Mouse (Mus musculus): ENCODE data around the gene Tacc3.

The Tacc3 gene

GRCm38 (mm10) chr5:33694461-33694847 lies 36.5 kb downstream of the Tacc3 start:
- no peak for DNase-seq (ENCODE audit: low read depth in 1 of 2, low spot score in 2 of 2)

- no peak for DNase-seq (ENCODE audit: low read depth in 1 of 2, low spot score in 2 of 2)
Measured at GRCm38 (mm10) chr5:33694848-33695717, 37.2 kb downstream of the Tacc3 start.

GRCm38 (mm10) chr5:33695718-33696121 lies 37.8 kb downstream of the Tacc3 start:
- no peak for DNase-seq (ENCODE audit: low read depth in 1 of 2, low spot score in 2 of 2)

GRCm38 (mm10) chr5:33696430-33696829 lies 38.5 kb downstream of the Tacc3 start:
- no peak for DNase-seq (ENCODE audit: low read depth in 1 of 2, low spot score in 2 of 2)

- DNase-seq (ENCODE audit: low read depth in 1 of 2, low spot score in 2 of 2), result no peak
Measured at GRCm38 (mm10) chr5:33697534-33697933, 39.6 kb downstream of the Tacc3 start.

- no peak for DNase-seq (ENCODE audit: low read depth in 1 of 2, low spot score in 2 of 2)
Measured at GRCm38 (mm10) chr5:33697947-33698512, 40.1 kb downstream of the Tacc3 start.

GRCm38 (mm10) chr5:33698669-33699068 lies 40.7 kb downstream of the Tacc3 start:
- no peak for DNase-seq (ENCODE audit: low read depth in 1 of 2, low spot score in 2 of 2)

- DNase-seq (ENCODE audit: low read depth in 1 of 2, low spot score in 2 of 2), result no peak
Measured at GRCm38 (mm10) chr5:33700010-33700409, 42.1 kb downstream of the Tacc3 start.

GRCm38 (mm10) chr5:33701832-33702231 lies 43.9 kb downstream of the Tacc3 start:
- no peak for DNase-seq (ENCODE audit: low read depth in 1 of 2, low spot score in 2 of 2)

GRCm38 (mm10) chr5:33703999-33704398 lies 46.1 kb downstream of the Tacc3 start:
- DNase-seq (ENCODE audit: low read depth in 1 of 2, low spot score in 2 of 2), result no peak

GRCm38 (mm10) chr5:33704945-33705611 lies 47.1 kb downstream of the Tacc3 start:
- DNase-seq (ENCODE audit: low read depth in 1 of 2, low spot score in 2 of 2), result no peak

- no peak for DNase-seq (ENCODE audit: low read depth in 1 of 2, low spot score in 2 of 2)
Measured at GRCm38 (mm10) chr5:33705612-33706349, 47.9 kb downstream of the Tacc3 start.

GRCm38 (mm10) chr5:33706350-33706629 lies 48.4 kb downstream of the Tacc3 start:
- no peak for DNase-seq (ENCODE audit: low read depth in 1 of 2, low spot score in 2 of 2)

GRCm38 (mm10) chr5:33707163-33707562 lies 49.2 kb downstream of the Tacc3 start:
- DNase-seq (ENCODE audit: low read depth in 1 of 2, low spot score in 2 of 2), result no peak

GRCm38 (mm10) chr5:33709037-33709436 lies 51.1 kb downstream of the Tacc3 start:
- no peak for DNase-seq (ENCODE audit: low read depth in 1 of 2, low spot score in 2 of 2)

- DNase-seq (ENCODE audit: low read depth in 1 of 2, low spot score in 2 of 2), result no peak
Measured at GRCm38 (mm10) chr5:33712550-33712949, 54.6 kb downstream of the Tacc3 start.

- no peak for DNase-seq (ENCODE audit: low read depth in 1 of 2, low spot score in 2 of 2)
Measured at GRCm38 (mm10) chr5:33715182-33715581, 57.3 kb downstream of the Tacc3 start.

- DNase-seq (ENCODE audit: low read depth in 1 of 2, low spot score in 2 of 2), result no peak
Measured at GRCm38 (mm10) chr5:33716467-33716866, 58.5 kb downstream of the Tacc3 start.

- no peak for DNase-seq (ENCODE audit: low read depth in 1 of 2, low spot score in 2 of 2)
Measured at GRCm38 (mm10) chr5:33718460-33718859, 60.5 kb downstream of the Tacc3 start.

- no peak for DNase-seq (ENCODE audit: low read depth in 1 of 2, low spot score in 2 of 2)
Measured at GRCm38 (mm10) chr5:33720852-33721490, 63.0 kb downstream of the Tacc3 start.

Data from monocyte, adult 2 months (primary cell).